Mouse (Mus musculus) gastrocnemius, postnatal 4 days (tissue): ENCODE data around the gene Glra4. TPM values are rescaled to one million over a fixed set of nuclear protein-coding genes. Genes with fewer than 3 reads are reported as not detected.

ENCODE experiments used
- DNase-seq, 2 experiments: peaks; one replicate each; pipeline ENCODE4 v3.0.0; 2021 to 2022; ENCODE audit warnings: low spot score in 2 of 2, mixed read lengths in 2 of 2
- long read RNA-seq, 2 experiments: library from polyadenylated mRNA; stranded (forward); transcript quantifications; one replicate each; pipeline ENCODE4 v2.0.0; 2021
- total RNA-seq, 2 experiments: library from RNA; stranded (reverse); gene quantifications; 2 replicates each; pipeline ENCODE4 v1.2.3; 2021

The Glra4 gene
- not detected for total RNA-seq
- long read RNA-seq, experiment 1 = 0 reads
- long read RNA-seq, experiment 2 = 0 reads

DNA sequence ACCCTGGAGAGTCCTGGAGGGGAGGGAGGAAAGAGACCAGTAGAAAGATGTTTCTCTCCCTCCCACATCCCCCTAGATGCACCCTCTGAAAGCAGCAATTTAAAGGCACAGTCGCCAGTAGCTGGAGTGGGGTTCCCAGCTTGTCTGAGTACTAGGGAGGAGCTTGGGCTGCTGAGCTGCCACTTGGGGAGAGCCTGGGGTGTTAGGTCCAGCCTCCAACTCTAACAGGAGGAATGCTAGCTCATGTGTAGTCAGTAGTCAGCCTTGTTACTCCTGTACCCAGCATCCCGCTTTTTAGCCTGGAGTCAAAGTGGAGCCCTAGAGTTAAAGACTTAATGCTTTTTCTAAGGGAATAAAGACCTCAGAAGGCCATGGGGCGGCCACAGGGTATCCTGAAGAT is at the start of gene Glra4:
Glra4 (minus strand) TSS at position 101 of the 400 bp plus-strand sequence.
- no peak for DNase-seq

- no peak for DNase-seq
These were observed 48.7 kb upstream of the Glra4 start for GRCm38 (mm10) chrX:136828610-136829009.

GRCm38 (mm10) chrX:136825016-136825415 is 45.1 kb upstream of the Glra4 start:
- no peak for DNase-seq

DNA sequence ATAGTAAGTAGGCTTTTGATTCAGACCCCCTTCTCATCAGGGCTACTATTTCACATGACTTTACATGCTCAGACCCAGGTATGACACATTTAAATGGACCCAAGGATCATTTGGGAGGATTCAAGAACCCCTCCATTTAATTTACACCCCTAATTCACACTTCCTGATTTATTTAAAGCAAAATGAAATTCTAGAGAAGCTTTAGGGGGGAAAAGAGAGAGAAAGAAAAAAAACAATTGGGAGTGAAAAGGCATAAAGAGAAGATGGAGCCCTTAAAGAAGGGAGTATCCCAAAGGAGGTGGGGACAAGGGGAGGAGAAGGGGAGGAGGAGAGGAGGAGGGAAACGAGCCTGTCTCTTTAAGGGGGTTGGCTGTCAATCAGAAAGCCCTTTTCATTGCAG is 42.4 kb upstream of the Glra4 start, which contains the start of gene Plp1:
Plp1 (plus strand) TSS at position 301 of the 400 bp plus-strand sequence.
- DNase-seq = no peak

DNA sequence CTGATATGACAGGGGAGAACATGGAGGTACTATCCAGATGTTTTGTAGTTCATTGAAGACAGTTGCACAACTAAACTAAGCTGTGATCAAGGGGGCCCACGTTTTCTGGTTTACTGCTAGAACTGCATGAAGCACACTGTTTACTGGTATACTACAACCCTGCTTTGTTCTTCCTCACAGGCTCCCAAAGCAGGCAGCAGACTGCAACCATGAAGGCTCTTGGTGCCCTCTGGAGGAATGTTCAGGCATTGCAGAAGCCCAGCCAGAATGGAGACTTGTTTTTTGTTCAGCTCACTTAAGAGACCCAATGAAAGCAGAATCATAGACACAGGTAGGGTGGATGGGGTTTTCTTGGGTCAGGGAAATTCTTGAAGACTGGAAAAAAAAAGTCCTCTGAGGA is 40.3 kb upstream of the Glra4 start:
- DNase-seq = peak in 1 of 2 experiments; percentile 59

- DNase-seq = peak in 1 of 2 experiments; percentile 7
These were observed 39.8 kb upstream of the Glra4 start for GRCm38 (mm10) chrX:136819752-136820151.

DNA sequence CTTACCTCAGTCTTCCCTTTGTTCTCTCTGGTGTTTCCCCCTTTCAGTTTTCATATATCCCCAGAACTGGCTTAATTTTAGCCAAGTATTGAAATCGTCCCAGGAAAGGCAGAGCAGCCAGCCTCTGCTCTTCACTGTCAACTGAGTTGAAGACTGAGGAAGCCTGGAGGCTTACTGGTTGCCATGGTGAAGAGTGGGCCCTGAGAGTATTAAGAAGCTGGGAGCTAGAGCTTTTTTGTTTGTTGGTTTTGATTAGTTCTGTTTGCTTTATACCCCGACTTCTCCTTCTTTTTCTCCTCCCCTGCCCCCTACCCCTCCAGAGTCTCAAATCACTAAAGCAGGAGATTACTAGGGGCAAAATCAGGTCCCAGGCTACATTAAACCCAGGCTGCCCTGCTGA is 17.3 kb upstream of the Glra4 start:
- no peak for DNase-seq

DNA sequence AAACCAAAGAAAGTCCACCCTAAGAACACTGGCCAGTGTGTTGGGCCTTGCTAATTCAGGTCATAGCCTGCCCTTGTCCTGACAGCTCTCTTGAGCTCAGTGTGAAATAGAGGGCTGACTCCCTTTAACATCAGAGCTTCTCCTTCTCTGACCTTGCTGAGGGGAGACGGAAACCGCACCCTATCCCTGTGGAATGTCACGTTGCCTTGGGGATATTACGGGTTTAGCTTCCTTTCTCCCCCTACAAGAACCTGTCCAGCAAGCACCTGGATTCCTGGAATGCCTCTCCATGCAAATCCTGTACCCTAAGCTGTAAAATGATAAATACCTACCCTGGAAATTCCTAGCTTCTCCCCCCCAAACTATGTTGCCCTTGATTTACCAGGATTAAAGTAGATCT is 9.5 kb upstream of the Glra4 start:
- DNase-seq = no peak

- no peak for DNase-seq
These were observed 679 bp downstream of the Glra4 start for GRCm38 (mm10) chrX:136779262-136779661.

- no peak for DNase-seq
These were observed 1.9 kb downstream of the Glra4 start for GRCm38 (mm10) chrX:136778046-136778445.

GRCm38 (mm10) chrX:136773035-136773434 is 6.9 kb downstream of the Glra4 start:
- no peak for DNase-seq

DNA sequence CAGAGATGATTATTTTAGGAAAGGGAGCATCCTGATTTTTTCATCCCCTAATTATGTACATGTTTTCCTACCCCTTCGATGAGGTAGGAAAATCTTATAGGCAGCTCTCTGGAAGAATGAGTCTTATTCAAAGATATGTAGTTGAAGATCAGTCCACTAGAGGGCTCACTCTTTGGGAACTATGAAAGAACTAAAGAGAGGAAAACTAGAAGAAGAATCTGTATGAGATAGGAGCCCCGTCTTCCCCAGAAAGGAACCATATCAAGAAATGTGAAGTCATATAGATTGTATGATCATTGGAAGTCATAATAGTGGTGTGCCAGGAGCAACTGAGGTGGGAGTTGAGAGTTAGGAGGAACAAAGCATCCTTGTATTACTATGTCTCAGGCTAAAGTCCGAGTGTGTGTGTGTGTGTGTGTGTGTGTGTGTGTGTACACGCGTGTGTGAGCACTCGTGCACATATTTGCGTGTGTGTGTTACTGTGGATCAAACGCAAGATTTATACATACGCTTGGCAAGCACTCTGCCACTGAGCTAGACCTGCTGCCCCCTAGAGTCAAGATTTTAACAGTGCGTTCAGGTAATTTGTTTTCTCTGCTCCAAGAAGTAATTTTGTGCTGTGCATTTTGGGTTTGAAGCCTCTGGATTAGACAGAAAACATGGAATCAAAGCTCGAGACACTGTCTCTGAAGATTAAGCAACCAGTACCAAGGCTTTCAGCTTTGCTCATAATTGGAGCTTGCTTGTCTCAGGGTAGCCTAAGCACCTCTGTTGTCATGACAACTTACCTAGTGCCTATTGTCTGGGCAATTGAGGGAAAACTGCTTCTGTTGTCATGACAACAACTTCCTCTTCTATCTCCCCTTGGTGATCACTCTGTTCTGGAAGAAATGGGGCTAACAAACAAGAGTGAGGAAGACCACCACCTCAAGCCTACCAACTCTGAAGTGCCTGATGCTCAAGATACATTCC is 18.6 kb downstream of the Glra4 start:
- DNase-seq = no peak

DNA sequence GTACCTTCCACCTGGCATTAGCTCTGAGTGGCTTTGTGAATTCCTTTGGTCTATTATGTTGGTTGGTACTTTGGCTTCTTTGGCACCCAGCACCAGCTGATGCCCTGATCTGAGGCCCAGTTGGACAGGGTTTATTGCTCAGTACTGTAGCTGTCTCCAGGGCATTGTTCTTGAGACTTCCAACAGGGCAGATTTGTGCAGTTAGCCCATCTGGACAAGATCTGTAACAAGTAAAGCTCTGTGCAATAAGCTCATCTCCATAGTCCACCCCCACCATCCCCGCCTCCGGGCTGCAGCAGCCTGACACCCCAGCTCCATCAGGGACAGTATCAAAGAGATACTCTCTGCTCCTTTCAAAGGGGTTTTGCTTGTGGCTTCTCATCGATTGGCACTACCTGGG is 24.5 kb downstream of the Glra4 start:
- no peak for DNase-seq

- DNase-seq = no peak
These were observed 30.6 kb downstream of the Glra4 start for GRCm38 (mm10) chrX:136749329-136749728.

DNA sequence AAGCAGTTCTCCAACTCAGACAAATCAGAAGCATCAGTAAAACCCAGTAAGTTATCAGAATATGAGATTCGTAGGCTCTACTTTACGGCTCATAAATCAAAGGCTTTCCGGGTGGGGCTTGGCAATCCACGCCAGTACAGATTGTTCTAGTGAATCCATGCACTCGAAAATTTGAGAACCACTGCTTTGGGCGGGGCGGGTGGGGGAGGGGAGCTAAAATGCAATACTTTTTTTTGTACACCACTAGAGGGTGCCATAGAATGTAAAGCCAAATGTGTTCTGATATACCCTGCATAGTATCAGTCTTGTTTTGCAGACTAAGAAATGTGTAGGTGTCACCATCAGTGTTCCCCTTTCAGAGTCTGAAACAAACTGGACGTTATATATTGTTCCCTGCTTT is 35.3 kb downstream of the Glra4 start:
- no peak for DNase-seq

DNA sequence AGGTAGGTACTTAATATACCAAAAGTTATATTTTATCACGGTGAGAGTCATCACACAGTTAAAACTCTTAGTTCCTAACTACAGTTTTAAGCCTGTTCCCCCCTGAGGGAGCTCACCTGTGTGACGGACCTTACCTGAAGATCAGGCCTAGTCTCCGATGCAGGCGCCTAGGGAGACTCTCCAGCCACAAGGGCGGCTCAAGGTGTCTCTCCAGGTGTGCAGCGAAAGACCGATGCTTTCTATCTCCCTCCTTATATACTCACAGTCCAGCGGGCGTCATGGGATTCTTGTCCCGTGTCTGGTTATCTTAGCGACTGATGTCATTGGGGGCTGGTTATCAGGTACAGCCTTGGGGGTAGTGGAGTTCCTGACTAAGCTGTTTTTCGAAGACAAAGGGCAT is 36.5 kb downstream of the Glra4 start, which contains the start of gene Morf4l2:
Morf4l2 (minus strand) TSS at position 232 of the 400 bp plus-strand sequence.
- no peak for DNase-seq

DNA sequence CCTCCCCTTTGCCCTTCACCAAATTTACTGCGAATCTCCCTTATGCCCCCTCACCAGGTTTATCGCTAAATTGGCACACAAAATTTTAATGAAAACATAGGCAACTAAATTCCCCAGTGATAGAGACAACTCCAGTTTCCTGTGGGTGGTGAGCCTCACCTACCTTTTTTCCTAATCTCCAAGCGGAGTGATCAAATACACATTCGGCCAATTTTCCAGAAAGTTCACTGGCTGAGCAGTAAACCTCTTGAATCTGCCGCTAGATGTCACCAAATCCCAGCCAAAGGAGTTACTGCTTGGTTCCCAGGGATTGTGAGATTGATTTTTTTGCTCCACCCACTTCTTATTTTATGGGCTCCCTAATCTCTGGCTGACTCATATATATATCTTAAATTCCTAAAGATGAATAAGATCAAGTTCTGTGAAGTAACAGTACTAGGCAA is 37.3 kb downstream of the Glra4 start:
- DNase-seq = peak in 1 of 2 experiments; percentile 42

DNA sequence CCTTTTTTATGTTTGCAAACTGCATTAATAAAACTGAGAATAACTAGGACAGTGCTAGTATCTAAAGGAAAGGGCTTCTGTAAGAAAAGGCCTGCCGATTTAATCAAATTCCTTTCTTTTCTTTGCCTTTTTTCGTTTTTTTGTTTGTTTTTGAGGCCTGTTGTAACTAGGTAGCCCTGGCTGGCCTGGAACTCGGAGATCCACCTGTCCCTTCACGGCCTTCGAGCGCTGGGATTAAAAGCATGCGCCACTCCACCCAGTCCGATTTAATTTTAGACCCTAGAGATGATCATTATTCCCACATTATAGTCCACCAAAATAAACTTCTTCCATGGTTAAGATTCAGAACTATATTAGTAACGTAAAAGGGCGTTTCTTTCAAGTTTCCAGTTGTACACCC is 37.7 kb downstream of the Glra4 start:
- DNase-seq = no peak

- peak; percentile 65 to 78 for DNase-seq
These were observed 38.2 kb downstream of the Glra4 start for GRCm38 (mm10) chrX:136741651-136742201.

DNA sequence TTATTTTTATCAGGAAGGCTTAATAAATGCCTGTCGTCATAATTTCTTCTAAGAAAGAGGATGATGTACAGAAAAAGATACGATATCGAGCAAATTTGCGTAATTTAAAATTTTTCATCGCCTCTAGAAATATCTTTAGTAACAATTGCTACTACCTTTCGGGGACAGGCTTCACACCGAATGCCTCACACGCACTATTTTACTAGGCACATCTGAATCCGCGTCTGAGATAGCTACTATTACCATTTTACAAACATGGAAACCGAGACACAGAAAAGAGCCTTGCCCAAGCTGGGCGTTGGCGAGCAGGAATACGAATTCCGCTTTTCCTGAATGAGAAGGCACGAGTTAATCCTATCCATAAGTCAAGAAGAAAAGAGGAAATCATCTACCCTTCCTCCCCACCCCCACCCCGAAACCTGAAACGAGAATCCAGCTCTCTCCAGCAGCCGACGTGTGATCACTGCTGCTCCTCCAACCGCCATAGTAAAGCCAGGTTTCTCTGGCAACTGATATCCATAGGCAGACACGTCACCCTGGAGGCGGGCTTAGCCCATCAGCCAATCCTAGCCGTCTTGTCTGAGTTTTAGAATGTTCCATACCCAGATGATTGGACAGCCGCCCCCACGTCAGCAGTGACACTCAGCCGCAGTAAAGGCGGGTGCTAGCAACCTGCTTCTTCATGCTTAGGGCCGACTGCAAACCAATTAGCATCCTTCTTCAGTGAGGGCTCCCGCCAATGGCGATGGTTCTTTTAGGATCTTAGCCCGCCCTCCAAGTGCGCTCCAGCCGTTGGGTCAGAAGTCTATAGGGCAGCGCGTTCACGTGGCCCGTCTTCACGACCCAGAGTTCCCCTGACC is 38.9 kb downstream of the Glra4 start:
- peak; percentile 73 to 88 for DNase-seq
